Mouse (Mus musculus): ENCODE data around the gene Suclg2. TPM values are rescaled to one million over a fixed set of nuclear protein-coding genes. Genes with fewer than 3 reads are reported as not detected.

Suclg2 gene
- polyA plus RNA-seq, 1 experiment from 2014 or later, result 57.5 TPM

- peaks cover 3% of the 10 kb centered on the region; the same call in 1 of the 2 replicates for H3K4me1 ChIP-seq (ENCODE audit: control insufficient read depth, insufficient read depth, low read length)
- H3K36me3 ChIP-seq (ENCODE audit: control insufficient read depth, insufficient read depth, low read length), result no peaks in the 10 kb centered on the region
- H3K27ac ChIP-seq (replicated peaks; ENCODE audit: low read depth, low read length), result no peak overlapping the region
- 89% methylated on average over 5 of the region's 5 CpGs for WGBS
- no peak overlapping the region for H3K4me3 ChIP-seq (ENCODE audit: low read depth, low read length)
- H3K9ac ChIP-seq (ENCODE audit: low read depth, low read length), result no peak overlapping the region
- no peak for ATAC-seq (ENCODE audit: low read depth)
- no peaks in the 10 kb centered on the region for H3K27me3 ChIP-seq (replicated peaks; ENCODE audit: control insufficient read depth, insufficient read depth, low read length)
- no peaks in the 10 kb centered on the region for H3K9me3 ChIP-seq (ENCODE audit: control insufficient read depth, low read length)
- no peak overlapping the region for H3K4me2 ChIP-seq (ENCODE audit: low read depth, low read length)
- DNase-seq (ENCODE audit: low spot score), result no peak
Measured at GRCm38 (mm10) chr6:95709106-95709505, 9.5 kb downstream of the Suclg2 start.

- H3K27ac ChIP-seq (replicated peaks; ENCODE audit: low read depth, low read length), result no peak overlapping the region
- H3K27me3 ChIP-seq (replicated peaks; ENCODE audit: control insufficient read depth, insufficient read depth, low read length), result no peaks in the 10 kb centered on the region
- no peaks in the 10 kb centered on the region for H3K36me3 ChIP-seq (ENCODE audit: control insufficient read depth, insufficient read depth, low read length)
- H3K4me3 ChIP-seq (ENCODE audit: low read depth, low read length), result no peak overlapping the region
- peaks cover 5% of the 10 kb centered on the region; the same call in 1 of the 2 replicates for H3K4me1 ChIP-seq (ENCODE audit: control insufficient read depth, insufficient read depth, low read length)
- no peak overlapping the region for H3K9ac ChIP-seq (ENCODE audit: low read depth, low read length)
- H3K4me2 ChIP-seq (ENCODE audit: low read depth, low read length), result no peak overlapping the region
- 82% methylated on average over 4 of the region's 4 CpGs for WGBS
- ATAC-seq (ENCODE audit: low read depth) (no peak), DNase-seq (ENCODE audit: low spot score) (no peak)
- no peaks in the 10 kb centered on the region for H3K9me3 ChIP-seq (ENCODE audit: control insufficient read depth, low read length)
Measured at GRCm38 (mm10) chr6:95704626-95705025, 14.0 kb downstream of the Suclg2 start.

- 58% methylated on average over 9 of the region's 9 CpGs for WGBS
- no peak overlapping the region for H3K4me3 ChIP-seq (ENCODE audit: low read depth, low read length)
- H3K4me2 ChIP-seq (ENCODE audit: low read depth, low read length), result no peak overlapping the region
- no peak overlapping the region for H3K27ac ChIP-seq (replicated peaks; ENCODE audit: low read depth, low read length)
- H3K27me3 ChIP-seq (replicated peaks; ENCODE audit: control insufficient read depth, insufficient read depth, low read length), result no peaks in the 10 kb centered on the region
- H3K4me1 ChIP-seq (ENCODE audit: control insufficient read depth, insufficient read depth, low read length), result peaks cover 14% of the 10 kb centered on the region; the same call in 1 of the 2 replicates
- no peak overlapping the region for H3K9ac ChIP-seq (ENCODE audit: low read depth, low read length)
- no peaks in the 10 kb centered on the region for H3K9me3 ChIP-seq (ENCODE audit: control insufficient read depth, low read length)
- DNase-seq (ENCODE audit: low spot score), result no peak
- ATAC-seq (ENCODE audit: low read depth), result no peak
- no peaks in the 10 kb centered on the region for H3K36me3 ChIP-seq (ENCODE audit: control insufficient read depth, insufficient read depth, low read length)
Measured at GRCm38 (mm10) chr6:95702200-95702599, 16.4 kb downstream of the Suclg2 start.

GRCm38 (mm10) chr6:95701786-95702185 lies 16.8 kb downstream of the Suclg2 start:
- Histone ChIP-seq H3K4me1 (ENCODE audit: control insufficient read depth, insufficient read depth, low read length) (peaks cover 14% of the 10 kb centered on the region; the same call in 1 of the 2 replicates), H3K9me3 (ENCODE audit: control insufficient read depth, low read length) (no peaks in the 10 kb centered on the region)
- ATAC-seq (ENCODE audit: low read depth), result no peak

GRCm38 (mm10) chr6:95700981-95701610 lies 17.5 kb downstream of the Suclg2 start:
- Histone ChIP-seq H3K27ac (replicated peaks; ENCODE audit: low read depth, low read length) (no peak overlapping the region), H3K4me3 (ENCODE audit: low read depth, low read length) (no peak overlapping the region), H3K4me2 (ENCODE audit: low read depth, low read length) (no peak overlapping the region), H3K9ac (ENCODE audit: low read depth, low read length) (no peak overlapping the region), H3K36me3 (ENCODE audit: control insufficient read depth, insufficient read depth, low read length) (no peaks in the 10 kb centered on the region), H3K27me3 (replicated peaks; ENCODE audit: control insufficient read depth, insufficient read depth, low read length) (no peaks in the 10 kb centered on the region), H3K9me3 (ENCODE audit: control insufficient read depth, low read length) (no peaks in the 10 kb centered on the region), H3K4me1 (ENCODE audit: control insufficient read depth, insufficient read depth, low read length) (peaks cover 14% of the 10 kb centered on the region; the same call in 1 of the 2 replicates)
- no peak for ATAC-seq (ENCODE audit: low read depth)
- DNase-seq (ENCODE audit: low spot score), result no peak
- 67% methylated on average over 2 of the region's 2 CpGs for WGBS

More at GRCm38 (mm10) chr6:95701786-95702185, 16.8 kb downstream of the Suclg2 start:
- no peak for DNase-seq (ENCODE audit: low spot score)
- Histone ChIP-seq H3K27me3 (replicated peaks; ENCODE audit: control insufficient read depth, insufficient read depth, low read length) (no peaks in the 10 kb centered on the region), H3K27ac (replicated peaks; ENCODE audit: low read depth, low read length) (no peak overlapping the region), H3K4me2 (ENCODE audit: low read depth, low read length) (no peak overlapping the region), H3K36me3 (ENCODE audit: control insufficient read depth, insufficient read depth, low read length) (no peaks in the 10 kb centered on the region), H3K4me3 (ENCODE audit: low read depth, low read length) (no peak overlapping the region), H3K9ac (ENCODE audit: low read depth, low read length) (no peak overlapping the region)
- WGBS, result 67% methylated on average over 7 of the region's 7 CpGs

GRCm38 (mm10) chr6:95700191-95700590 lies 18.4 kb downstream of the Suclg2 start:
- DNase-seq (ENCODE audit: low spot score) (no peak), ATAC-seq (ENCODE audit: low read depth) (no peak)
- WGBS, result 80% methylated on average over 4 of the region's 5 CpGs
- Histone ChIP-seq H3K36me3 (ENCODE audit: control insufficient read depth, insufficient read depth, low read length) (no peaks in the 10 kb centered on the region), H3K4me1 (ENCODE audit: control insufficient read depth, insufficient read depth, low read length) (peaks cover 14% of the 10 kb centered on the region; the same call in 1 of the 2 replicates), H3K9me3 (ENCODE audit: control insufficient read depth, low read length) (no peaks in the 10 kb centered on the region), H3K27ac (replicated peaks; ENCODE audit: low read depth, low read length) (no peak overlapping the region), H3K9ac (ENCODE audit: low read depth, low read length) (no peak overlapping the region), H3K4me3 (ENCODE audit: low read depth, low read length) (no peak overlapping the region), H3K27me3 (replicated peaks; ENCODE audit: control insufficient read depth, insufficient read depth, low read length) (no peaks in the 10 kb centered on the region), H3K4me2 (ENCODE audit: low read depth, low read length) (no peak overlapping the region)

GRCm38 (mm10) chr6:95699326-95699725 lies 19.3 kb downstream of the Suclg2 start:
- DNase-seq (ENCODE audit: low spot score) (no peak), ATAC-seq (ENCODE audit: low read depth) (no peak; the same call in 1 of the 2 replicates)
- H3K4me1 ChIP-seq (ENCODE audit: control insufficient read depth, insufficient read depth, low read length), result peaks cover 14% of the 10 kb centered on the region; the same call in 1 of the 2 replicates
- H3K4me2 ChIP-seq (ENCODE audit: low read depth, low read length), result no peak overlapping the region
- no peaks in the 10 kb centered on the region for H3K27me3 ChIP-seq (replicated peaks; ENCODE audit: control insufficient read depth, insufficient read depth, low read length)
- H3K9me3 ChIP-seq (ENCODE audit: control insufficient read depth, low read length), result no peaks in the 10 kb centered on the region
- H3K4me3 ChIP-seq (ENCODE audit: low read depth, low read length), result no peak overlapping the region
- 59% methylated on average over 3 of the region's 3 CpGs for WGBS
- no peaks in the 10 kb centered on the region for H3K36me3 ChIP-seq (ENCODE audit: control insufficient read depth, insufficient read depth, low read length)
- H3K27ac ChIP-seq (replicated peaks; ENCODE audit: low read depth, low read length), result no peak overlapping the region
- no peak overlapping the region for H3K9ac ChIP-seq (ENCODE audit: low read depth, low read length)

GRCm38 (mm10) chr6:95698536-95699162 lies 20.0 kb downstream of the Suclg2 start:
- 58% methylated on average over 3 of the region's 6 CpGs for WGBS
- H3K27me3 ChIP-seq (replicated peaks; ENCODE audit: control insufficient read depth, insufficient read depth, low read length), result no peaks in the 10 kb centered on the region
- H3K4me1 ChIP-seq (ENCODE audit: control insufficient read depth, insufficient read depth, low read length), result peaks cover 14% of the 10 kb centered on the region; the same call in 1 of the 2 replicates
- no peak overlapping the region for H3K4me3 ChIP-seq (ENCODE audit: low read depth, low read length)
- no peak overlapping the region for H3K9ac ChIP-seq (ENCODE audit: low read depth, low read length)
- H3K36me3 ChIP-seq (ENCODE audit: control insufficient read depth, insufficient read depth, low read length), result no peaks in the 10 kb centered on the region
- H3K4me2 ChIP-seq (ENCODE audit: low read depth, low read length), result no peak overlapping the region
- H3K9me3 ChIP-seq (ENCODE audit: control insufficient read depth, low read length), result no peaks in the 10 kb centered on the region
- DNase-seq (ENCODE audit: low spot score), result no peak
- no peak; the same call in 1 of the 2 replicates for ATAC-seq (ENCODE audit: low read depth)
- no peak overlapping the region for H3K27ac ChIP-seq (replicated peaks; ENCODE audit: low read depth, low read length)
